Mouse (Mus musculus): ENCODE measurements around the gene Fam241a. TPM values are rescaled to one million over a fixed set of nuclear protein-coding genes. Genes with fewer than 3 reads are reported as not detected.
A peak's percentile ranks its signal among the peaks of the same experiment; 100 is the strongest.

Fam241a gene
- polyA plus RNA-seq, 1 experiment from 2014 or later, result 6.2 TPM

GRCm38 (mm10) chr3:127913885-127914709 is 18.0 kb upstream of the Fam241a start:
- ATAC-seq (ENCODE audit: low FRiP score, low read depth), result no peak
- Histone ChIP-seq H3K36me3 (no peaks in the 10 kb centered on the region), H3K9ac (no peak overlapping the region), H3K4me1 (peaks cover 20% of the 10 kb centered on the region), H3K4me2 (replicated peaks) (peak overlapping the region; percentile 12; the same call in 1 of the 2 replicates), H3K27me3 (no peaks in the 10 kb centered on the region), H3K9me3 (0 out of 2 replicates have a peak, but pooled peaks cover 3% of the 10 kb centered on the region), H3K4me3 (no peak overlapping the region), H3K27ac (no peak overlapping the region)
- WGBS, result 43% methylated on average over 16 of the region's 16 CpGs

GRCm38 (mm10) chr3:127909941-127910340 is 13.8 kb upstream of the Fam241a start:
- peaks cover 12% of the 10 kb centered on the region for H3K4me1 ChIP-seq
- no peak overlapping the region for H3K27ac ChIP-seq
- 0 out of 2 replicates have a peak, but pooled peaks cover 3% of the 10 kb centered on the region for H3K9me3 ChIP-seq
- H3K4me2 ChIP-seq (replicated peaks), result no peak overlapping the region
- no peak overlapping the region for H3K4me3 ChIP-seq
- no peaks in the 10 kb centered on the region for H3K36me3 ChIP-seq
- 69% methylated on average over 7 of the region's 7 CpGs for WGBS
- no peaks in the 10 kb centered on the region for H3K27me3 ChIP-seq
- no peak for ATAC-seq (ENCODE audit: low FRiP score, low read depth)
- no peak overlapping the region for H3K9ac ChIP-seq

- ATAC-seq (ENCODE audit: low FRiP score, low read depth), result no peak
- peak overlapping the region; percentile 72 for H3K9ac ChIP-seq
- H3K27me3 ChIP-seq, result peaks cover 36% of the 10 kb centered on the region
- no peak overlapping the region for H3K27ac ChIP-seq
- no peaks in the 10 kb centered on the region; the same call in 1 of the 2 replicates for H3K4me1 ChIP-seq
- peak overlapping the region; percentile 76 for H3K4me3 ChIP-seq
- no peaks in the 10 kb centered on the region for H3K9me3 ChIP-seq
- H3K4me2 ChIP-seq (replicated peaks), result peak overlapping the region; percentile 85
- 42% methylated on average over 7 of the region's 7 CpGs for WGBS
- H3K36me3 ChIP-seq, result no peaks in the 10 kb centered on the region
Measured at GRCm38 (mm10) chr3:127894981-127895779, 944 bp downstream of the Fam241a start.

- Histone ChIP-seq H3K4me2 (replicated peaks) (0 out of 2 replicates have a peak overlapping the region, but pooled peaks have one; percentile 3), H3K9ac (no peak overlapping the region), H3K27me3 (peaks cover 36% of the 10 kb centered on the region), H3K27ac (no peak overlapping the region), H3K36me3 (no peaks in the 10 kb centered on the region), H3K9me3 (no peaks in the 10 kb centered on the region), H3K4me1 (no peaks in the 10 kb centered on the region; the same call in 1 of the 2 replicates), H3K4me3 (no peak overlapping the region)
- 77% methylated on average over 7 of the region's 7 CpGs for WGBS
- ATAC-seq (ENCODE audit: low FRiP score, low read depth), result no peak
Measured at GRCm38 (mm10) chr3:127893902-127894301, 2.2 kb downstream of the Fam241a start.

GRCm38 (mm10) chr3:127891906-127892305 is 4.2 kb downstream of the Fam241a start:
- 29% methylated on average over 10 of the region's 10 CpGs for WGBS

GRCm38 (mm10) chr3:127890008-127890407 is 6.1 kb downstream of the Fam241a start:
- no peak overlapping the region for H3K4me3 ChIP-seq
- no peak overlapping the region for H3K9ac ChIP-seq
- no peaks in the 10 kb centered on the region for H3K36me3 ChIP-seq
- H3K4me1 ChIP-seq, result peaks cover 6% of the 10 kb centered on the region; the same call in 1 of the 2 replicates
- peaks cover 34% of the 10 kb centered on the region for H3K27me3 ChIP-seq
- no peak overlapping the region for H3K27ac ChIP-seq
- no peaks in the 10 kb centered on the region for H3K9me3 ChIP-seq
- no peak overlapping the region for H3K4me2 ChIP-seq (replicated peaks)
- no peak for ATAC-seq (ENCODE audit: low FRiP score, low read depth)

More at GRCm38 (mm10) chr3:127891906-127892305, 4.2 kb downstream of the Fam241a start:
- no peak overlapping the region for H3K4me3 ChIP-seq
- no peak overlapping the region for H3K9ac ChIP-seq
- H3K4me2 ChIP-seq (replicated peaks), result no peak overlapping the region
- H3K27me3 ChIP-seq, result peaks cover 36% of the 10 kb centered on the region
- H3K27ac ChIP-seq, result no peak overlapping the region
- H3K36me3 ChIP-seq, result no peaks in the 10 kb centered on the region
- ATAC-seq (ENCODE audit: low FRiP score, low read depth), result no peak
- no peaks in the 10 kb centered on the region for H3K4me1 ChIP-seq
- H3K9me3 ChIP-seq, result no peaks in the 10 kb centered on the region

GRCm38 (mm10) chr3:127889570-127889969 is 6.6 kb downstream of the Fam241a start:
- Histone ChIP-seq H3K9ac (no peak overlapping the region), H3K36me3 (no peaks in the 10 kb centered on the region)
- WGBS, result 64% methylated on average over 3 of the region's 3 CpGs

GRCm38 (mm10) chr3:127881684-127882083 is 14.4 kb downstream of the Fam241a start:
- H3K4me3 ChIP-seq, result no peak overlapping the region
- H3K27me3 ChIP-seq, result no peaks in the 10 kb centered on the region
- WGBS, result 79% methylated on average over 2 of the region's 2 CpGs

More at GRCm38 (mm10) chr3:127889570-127889969, 6.6 kb downstream of the Fam241a start:
- Histone ChIP-seq H3K4me1 (peaks cover 6% of the 10 kb centered on the region; the same call in 1 of the 2 replicates), H3K27ac (no peak overlapping the region), H3K4me3 (no peak overlapping the region), H3K27me3 (peaks cover 30% of the 10 kb centered on the region), H3K9me3 (no peaks in the 10 kb centered on the region), H3K4me2 (replicated peaks) (no peak overlapping the region)
- no peak for ATAC-seq (ENCODE audit: low FRiP score, low read depth)

GRCm38 (mm10) chr3:127879968-127880367 is 16.2 kb downstream of the Fam241a start:
- no peak overlapping the region for H3K4me3 ChIP-seq
- 83% methylated on average over 3 of the region's 3 CpGs for WGBS
- H3K27ac ChIP-seq, result no peak overlapping the region
- no peak overlapping the region for H3K4me2 ChIP-seq (replicated peaks)
- no peak overlapping the region for H3K9ac ChIP-seq
- H3K4me1 ChIP-seq, result no peaks in the 10 kb centered on the region
- ATAC-seq (ENCODE audit: low FRiP score, low read depth), result no peak
- no peaks in the 10 kb centered on the region for H3K27me3 ChIP-seq
- H3K36me3 ChIP-seq, result no peaks in the 10 kb centered on the region
- H3K9me3 ChIP-seq, result no peaks in the 10 kb centered on the region

More at GRCm38 (mm10) chr3:127881684-127882083, 14.4 kb downstream of the Fam241a start:
- Histone ChIP-seq H3K4me1 (peaks cover 6% of the 10 kb centered on the region; the same call in 1 of the 2 replicates), H3K9me3 (no peaks in the 10 kb centered on the region), H3K27ac (no peak overlapping the region), H3K9ac (no peak overlapping the region), H3K4me2 (replicated peaks) (no peak overlapping the region), H3K36me3 (no peaks in the 10 kb centered on the region)
- no peak for ATAC-seq (ENCODE audit: low FRiP score, low read depth)

- H3K4me1 ChIP-seq, result 0 out of 2 replicates have a peak, but pooled peaks cover 4% of the 10 kb centered on the region
- H3K9ac ChIP-seq, result no peak overlapping the region
- no peak overlapping the region for H3K4me3 ChIP-seq
- no peaks in the 10 kb centered on the region for H3K9me3 ChIP-seq
- 92% methylated on average over 2 of the region's 2 CpGs for WGBS
- no peaks in the 10 kb centered on the region for H3K36me3 ChIP-seq
- ATAC-seq (ENCODE audit: low FRiP score, low read depth), result no peak
- H3K27me3 ChIP-seq, result no peaks in the 10 kb centered on the region
- no peak overlapping the region for H3K27ac ChIP-seq
- no peak overlapping the region for H3K4me2 ChIP-seq (replicated peaks)
Measured at GRCm38 (mm10) chr3:127875509-127875908, 20.6 kb downstream of the Fam241a start.

GRCm38 (mm10) chr3:127875059-127875458 is 21.1 kb downstream of the Fam241a start:
- Histone ChIP-seq H3K9ac (no peak overlapping the region), H3K4me1 (0 out of 2 replicates have a peak, but pooled peaks cover 4% of the 10 kb centered on the region), H3K27ac (no peak overlapping the region), H3K9me3 (no peaks in the 10 kb centered on the region), H3K4me2 (replicated peaks) (no peak overlapping the region), H3K36me3 (no peaks in the 10 kb centered on the region), H3K27me3 (no peaks in the 10 kb centered on the region), H3K4me3 (no peak overlapping the region)
- WGBS, result 80% methylated on average over 7 of the region's 7 CpGs
- ATAC-seq (ENCODE audit: low FRiP score, low read depth), result no peak

Data from limb, embryonic 13.5 days (tissue).